Mouse (Mus musculus): ENCODE measurements around the gene Sox8. TPM values are rescaled to one million over a fixed set of nuclear protein-coding genes. Genes with fewer than 3 reads are reported as not detected.

The Sox8 gene
- polyA plus RNA-seq, 1 experiment from 2014 or later = 7.5 TPM

- no peaks in the 10 kb centered on the region; the same call in 1 of the 2 replicates for H3K27me3 ChIP-seq (ENCODE audit: control insufficient read depth, insufficient read depth, low read length)
- peak overlapping the region; percentile 31 for H3K4me3 ChIP-seq (ENCODE audit: low read depth, low read length)
- peak overlapping the region; percentile 69 for H3K4me2 ChIP-seq (ENCODE audit: low read depth, low read length, severe bottlenecking)
- peak overlapping the region; percentile 67 for H3K9ac ChIP-seq (ENCODE audit: low read length)
- H3K27ac ChIP-seq (ENCODE audit: low read depth, low read length) = peak overlapping the region; percentile 64
- peaks cover 27% of the 10 kb centered on the region for H3K4me1 ChIP-seq (replicated peaks; ENCODE audit: control insufficient read depth, insufficient read depth, low read length)
- DNase-seq (ENCODE audit: low spot score) (peak; percentile 67), ATAC-seq (replicated peaks; ENCODE audit: low FRiP score) (peak; percentile 61; the same call in 1 of the 2 replicates)
- 7% methylated on average over 29 of the region's 29 CpGs for WGBS
- H3K36me3 ChIP-seq (ENCODE audit: control insufficient read depth, insufficient read depth, low read length) = no peaks in the 10 kb centered on the region
- no peaks in the 10 kb centered on the region for H3K9me3 ChIP-seq (ENCODE audit: control insufficient read depth, low read length)
Measured at GRCm38 (mm10) chr17:25555666-25556629, 14.5 kb downstream of the Sox8 start.

- Histone ChIP-seq H3K27ac (ENCODE audit: low read depth, low read length) (no peak overlapping the region), H3K36me3 (ENCODE audit: control insufficient read depth, insufficient read depth, low read length) (no peaks in the 10 kb centered on the region), H3K4me1 (replicated peaks; ENCODE audit: control insufficient read depth, insufficient read depth, low read length) (peaks cover 21% of the 10 kb centered on the region), H3K4me2 (ENCODE audit: low read depth, low read length, severe bottlenecking) (no peak overlapping the region), H3K4me3 (ENCODE audit: low read depth, low read length) (no peak overlapping the region), H3K27me3 (ENCODE audit: control insufficient read depth, insufficient read depth, low read length) (no peaks in the 10 kb centered on the region; the same call in 1 of the 2 replicates), H3K9ac (ENCODE audit: low read length) (no peak overlapping the region), H3K9me3 (ENCODE audit: control insufficient read depth, low read length) (no peaks in the 10 kb centered on the region)
- no peak for ATAC-seq (replicated peaks; ENCODE audit: low FRiP score)
- 60% methylated on average over 3 of the region's 3 CpGs for WGBS
- no peak for DNase-seq (ENCODE audit: low spot score)
Measured at GRCm38 (mm10) chr17:25555159-25555558, 15.3 kb downstream of the Sox8 start.

- no peak overlapping the region for H3K27ac ChIP-seq (ENCODE audit: low read depth, low read length)
- ATAC-seq (replicated peaks; ENCODE audit: low FRiP score) (no peak), DNase-seq (ENCODE audit: low spot score) (no peak)
- no peak overlapping the region for H3K4me3 ChIP-seq (ENCODE audit: low read depth, low read length)
- H3K27me3 ChIP-seq (ENCODE audit: control insufficient read depth, insufficient read depth, low read length) = no peaks in the 10 kb centered on the region; the same call in 1 of the 2 replicates
- no peaks in the 10 kb centered on the region for H3K36me3 ChIP-seq (ENCODE audit: control insufficient read depth, insufficient read depth, low read length)
- no peaks in the 10 kb centered on the region for H3K9me3 ChIP-seq (ENCODE audit: control insufficient read depth, low read length)
- no peak overlapping the region for H3K9ac ChIP-seq (ENCODE audit: low read length)
- 90% methylated on average over 11 of the region's 11 CpGs for WGBS
- H3K4me1 ChIP-seq (replicated peaks; ENCODE audit: control insufficient read depth, insufficient read depth, low read length) = peaks cover 6% of the 10 kb centered on the region
- no peak overlapping the region for H3K4me2 ChIP-seq (ENCODE audit: low read depth, low read length, severe bottlenecking)
Measured at GRCm38 (mm10) chr17:25551313-25551712, 19.2 kb downstream of the Sox8 start.

- H3K4me2 ChIP-seq (ENCODE audit: low read depth, low read length, severe bottlenecking) = no peak overlapping the region
- H3K9me3 ChIP-seq (ENCODE audit: control insufficient read depth, low read length) = no peaks in the 10 kb centered on the region
- no peak overlapping the region for H3K9ac ChIP-seq (ENCODE audit: low read length)
- H3K4me1 ChIP-seq (replicated peaks; ENCODE audit: control insufficient read depth, insufficient read depth, low read length) = no peaks in the 10 kb centered on the region
- no peak overlapping the region for H3K27ac ChIP-seq (ENCODE audit: low read depth, low read length)
- DNase-seq (ENCODE audit: low spot score) (no peak), ATAC-seq (replicated peaks; ENCODE audit: low FRiP score) (no peak)
- WGBS = 88% methylated on average over 5 of the region's 5 CpGs
- H3K4me3 ChIP-seq (ENCODE audit: low read depth, low read length) = no peak overlapping the region
- H3K36me3 ChIP-seq (ENCODE audit: control insufficient read depth, insufficient read depth, low read length) = no peaks in the 10 kb centered on the region
- H3K27me3 ChIP-seq (ENCODE audit: control insufficient read depth, insufficient read depth, low read length) = no peaks in the 10 kb centered on the region; the same call in 1 of the 2 replicates
Measured at GRCm38 (mm10) chr17:25550020-25550419, 20.5 kb downstream of the Sox8 start.

- Histone ChIP-seq H3K27ac (ENCODE audit: low read depth, low read length) (no peak overlapping the region), H3K27me3 (ENCODE audit: control insufficient read depth, insufficient read depth, low read length) (no peaks in the 10 kb centered on the region), H3K4me3 (ENCODE audit: low read depth, low read length) (no peak overlapping the region), H3K4me1 (replicated peaks; ENCODE audit: control insufficient read depth, insufficient read depth, low read length) (no peaks in the 10 kb centered on the region), H3K4me2 (ENCODE audit: low read depth, low read length, severe bottlenecking) (no peak overlapping the region), H3K36me3 (ENCODE audit: control insufficient read depth, insufficient read depth, low read length) (no peaks in the 10 kb centered on the region), H3K9me3 (ENCODE audit: control insufficient read depth, low read length) (no peaks in the 10 kb centered on the region), H3K9ac (ENCODE audit: low read length) (no peak overlapping the region)
- ATAC-seq (replicated peaks; ENCODE audit: low FRiP score) = no peak
- DNase-seq (ENCODE audit: low spot score) = no peak
- WGBS = 50% methylated on average over 3 of the region's 3 CpGs
Measured at GRCm38 (mm10) chr17:25547026-25547425, 23.5 kb downstream of the Sox8 start.

- Histone ChIP-seq H3K4me1 (replicated peaks; ENCODE audit: control insufficient read depth, insufficient read depth, low read length) (peaks cover 11% of the 10 kb centered on the region; the same call in 1 of the 2 replicates), H3K4me2 (ENCODE audit: low read depth, low read length, severe bottlenecking) (no peak overlapping the region), H3K27me3 (ENCODE audit: control insufficient read depth, insufficient read depth, low read length) (no peaks in the 10 kb centered on the region), H3K9ac (ENCODE audit: low read length) (no peak overlapping the region), H3K27ac (ENCODE audit: low read depth, low read length) (no peak overlapping the region), H3K4me3 (ENCODE audit: low read depth, low read length) (no peak overlapping the region), H3K36me3 (ENCODE audit: control insufficient read depth, insufficient read depth, low read length) (no peaks in the 10 kb centered on the region), H3K9me3 (ENCODE audit: control insufficient read depth, low read length) (no peaks in the 10 kb centered on the region)
- ATAC-seq (replicated peaks; ENCODE audit: low FRiP score) (no peak), DNase-seq (ENCODE audit: low spot score) (no peak)
- 90% methylated on average over 4 of the region's 4 CpGs for WGBS
Measured at GRCm38 (mm10) chr17:25541768-25542167, 28.7 kb downstream of the Sox8 start.

- WGBS = 82% methylated on average over 5 of the region's 5 CpGs
Measured at GRCm38 (mm10) chr17:25540731-25541130, 29.8 kb downstream of the Sox8 start.

GRCm38 (mm10) chr17:25538945-25539875, 31.3 kb downstream of the Sox8 start:
- H3K4me2 ChIP-seq (ENCODE audit: low read depth, low read length, severe bottlenecking) = peak overlapping the region; percentile 15; the same call in 1 of the 2 replicates
- no peak overlapping the region for H3K4me3 ChIP-seq (ENCODE audit: low read depth, low read length)
- WGBS = 13% methylated on average over 27 of the region's 27 CpGs
- 0 out of 2 replicates have a peak overlapping the region, but pooled peaks have one; percentile 48 for H3K27ac ChIP-seq (ENCODE audit: low read depth, low read length)
- H3K9ac ChIP-seq (ENCODE audit: low read length) = peak overlapping the region; percentile 56
- ATAC-seq (replicated peaks; ENCODE audit: low FRiP score) (0 out of 2 replicates have a peak, but pooled peaks have one; percentile 66), DNase-seq (ENCODE audit: low spot score) (peak; percentile 71)
- H3K36me3 ChIP-seq (ENCODE audit: control insufficient read depth, insufficient read depth, low read length) = no peaks in the 10 kb centered on the region
- H3K27me3 ChIP-seq (ENCODE audit: control insufficient read depth, insufficient read depth, low read length) = no peaks in the 10 kb centered on the region
- H3K4me1 ChIP-seq (replicated peaks; ENCODE audit: control insufficient read depth, insufficient read depth, low read length) = peaks cover 11% of the 10 kb centered on the region; the same call in 1 of the 2 replicates
- no peaks in the 10 kb centered on the region for H3K9me3 ChIP-seq (ENCODE audit: control insufficient read depth, low read length)

More at GRCm38 (mm10) chr17:25540731-25541130, 29.8 kb downstream of the Sox8 start:
- no peak for DNase-seq (ENCODE audit: low spot score)
- ATAC-seq (replicated peaks; ENCODE audit: low FRiP score) = no peak
- H3K4me2 ChIP-seq (ENCODE audit: low read depth, low read length, severe bottlenecking) = no peak overlapping the region
- no peaks in the 10 kb centered on the region for H3K36me3 ChIP-seq (ENCODE audit: control insufficient read depth, insufficient read depth, low read length)
- no peaks in the 10 kb centered on the region for H3K9me3 ChIP-seq (ENCODE audit: control insufficient read depth, low read length)
- no peaks in the 10 kb centered on the region for H3K27me3 ChIP-seq (ENCODE audit: control insufficient read depth, insufficient read depth, low read length)
- no peak overlapping the region for H3K27ac ChIP-seq (ENCODE audit: low read depth, low read length)
- no peak overlapping the region for H3K9ac ChIP-seq (ENCODE audit: low read length)
- H3K4me3 ChIP-seq (ENCODE audit: low read depth, low read length) = no peak overlapping the region
- H3K4me1 ChIP-seq (replicated peaks; ENCODE audit: control insufficient read depth, insufficient read depth, low read length) = peaks cover 11% of the 10 kb centered on the region; the same call in 1 of the 2 replicates
